Comparison of ENCODE assay signal across 18 mouse cellular contexts in genomic region chr7:16745373-16745772, GRCm38 (mm10). TPM values are rescaled to one million over a fixed set of nuclear protein-coding genes. Genes with fewer than 3 reads are reported as not detected.
"Had no signal": no experiment of that assay in that cellular context is flagged by ENCODE, and none has a peak within 500 bp of the region (broad histone marks: within the 10 kb centered on the region; RNA-seq: fewer than 3 reads in every experiment).

No protein-coding gene starts in this region.

- H3K4me2 ChIP-seq: limb, embryonic 13.5 days; liver, embryonic 12.5 days; liver, embryonic 15.5 days; midbrain, embryonic 11.5 days had no signal

- H3K27me3 ChIP-seq: limb, embryonic 13.5 days; liver, embryonic 12.5 days; liver, embryonic 15.5 days had no signal

- H3K4me3 ChIP-seq: limb, embryonic 10.5 days; limb, embryonic 13.5 days; liver, embryonic 12.5 days; liver, embryonic 15.5 days had no signal

- H3K9me3 ChIP-seq: limb, embryonic 10.5 days; limb, embryonic 13.5 days; liver, embryonic 12.5 days; liver, embryonic 15.5 days had no signal

- H3K9ac ChIP-seq: limb, embryonic 13.5 days; liver, embryonic 12.5 days; liver, embryonic 15.5 days had no signal

- H3K4me1 ChIP-seq: limb, embryonic 10.5 days had no signal

- DNase-seq: layer of hippocampus, postnatal 36 days; lung, adult 2 months had no signal

- H3K27ac ChIP-seq: limb, embryonic 10.5 days; limb, embryonic 13.5 days; liver, embryonic 12.5 days; liver, embryonic 15.5 days; macrophage had no signal

RNA-seq across cellular contexts. Expression of gene Ceacam9, which starts 23.6 kb away (rescaled TPM):
- total RNA-seq: layer of hippocampus, adult 18-20 months; layer of hippocampus, postnatal 36 days; megakaryocyte-erythroid progenitor cell, adult 5-6 weeks; midbrain, postnatal 0 days had no signal
- polyA plus RNA-seq: inflammation-experienced regulatory T-cells, adult 6 months; kidney, embryonic 16.5 days; limb, embryonic 10.5 days; limb, embryonic 13.5 days; liver, embryonic 12.5 days; liver, embryonic 15.5 days; lung, adult 2 months; lung, embryonic 16.5 days; macrophage; midbrain, embryonic 11.5 days; midbrain, embryonic 14.5 days; neural tube, embryonic 11.5 days; small intestine, adult 2 months; spleen, adult 2 months had no signal
